Comparison of ENCODE assay signal across 25 mouse cellular contexts in genomic region chr5:125249187-125249586, GRCm38 (mm10).
DNase-seq lines count a peak whose midpoint lies in the region; ATAC-seq and TF ChIP-seq lines count a peak whose summit lies in the region.
"Had no signal": no experiment of that assay in that cellular context is flagged by ENCODE, and none has a peak within 500 bp of the region (broad histone marks: within the 10 kb centered on the region; RNA-seq: fewer than 3 reads in every experiment).

No protein-coding gene starts in this region.

- TF ChIP-seq EP300 in heart, postnatal 0 days (IDR thresholded peaks at IDR 0.05; ENCODE audit: low read depth), result no peak

- WGBS in heart, postnatal 0 days, result 37% methylated on average over 6 of the region's 6 CpGs
- WGBS in heart, embryonic 12.5 days, result 33% methylated on average over 6 of the region's 6 CpGs
- WGBS in kidney, postnatal 0 days, result 38% methylated on average over 6 of the region's 6 CpGs
- WGBS in neural tube, embryonic 12.5 days, result 46% methylated on average over 6 of the region's 6 CpGs
- WGBS in neural tube, embryonic 15.5 days, result 43% methylated on average over 6 of the region's 6 CpGs

- H3K9ac ChIP-seq in heart, postnatal 0 days (replicated peaks; ENCODE audit: low read depth, low read length), result no peak overlapping the region
- no peak overlapping the region for H3K9ac ChIP-seq in heart, embryonic 12.5 days
- no peak overlapping the region for H3K9ac ChIP-seq in kidney, postnatal 0 days (ENCODE audit: low read depth, low read length)
- H3K9ac ChIP-seq in neural tube, embryonic 12.5 days, result no peak overlapping the region
- H3K9ac ChIP-seq in neural tube, embryonic 15.5 days (replicated peaks), result no peak overlapping the region
- H3K9ac ChIP-seq: forebrain, embryonic 13.5 days; intestine, embryonic 15.5 days; lung, embryonic 14.5 days; stomach, embryonic 15.5 days had no signal

- H3K27ac ChIP-seq in heart, postnatal 0 days (ENCODE audit: low read depth), result no peak overlapping the region
- no peak overlapping the region for H3K27ac ChIP-seq in heart, embryonic 12.5 days (ENCODE audit: poor library complexity, severe bottlenecking)
- H3K27ac ChIP-seq in kidney, postnatal 0 days, result no peak overlapping the region
- 0 out of 2 replicates have a peak overlapping the region, but pooled peaks have one; percentile 3 for H3K27ac ChIP-seq in neural tube, embryonic 12.5 days
- no peak overlapping the region for H3K27ac ChIP-seq in neural tube, embryonic 15.5 days (replicated peaks)
- H3K27ac ChIP-seq: forebrain, embryonic 13.5 days; hindbrain, postnatal 0 days; intestine, embryonic 15.5 days; stomach, embryonic 15.5 days had no signal

- ATAC-seq in heart, postnatal 0 days (ENCODE audit: insufficient read depth, low read depth), result 0 out of 2 replicates have a peak, but pooled peaks have one; percentile 19
- ATAC-seq in heart, embryonic 12.5 days (ENCODE audit: insufficient number of reproducible peaks, low FRiP score), result no peak
- ATAC-seq in kidney, postnatal 0 days (replicated peaks; ENCODE audit: low FRiP score, low read depth), result no peak
- ATAC-seq in neural tube, embryonic 12.5 days (ENCODE audit: low FRiP score, low read depth), result no peak
- no peak for ATAC-seq in neural tube, embryonic 15.5 days (ENCODE audit: low FRiP score)
- ATAC-seq: CD4-positive, CD25-positive, alpha-beta regulatory T cell, adult 4 months; forebrain, embryonic 13.5 days; hindbrain, postnatal 0 days; intestine, embryonic 15.5 days had no signal

- 0 out of 2 replicates have a peak, but pooled peaks have one; percentile 14 for TF ChIP-seq CTCF in heart, postnatal 0 days (IDR thresholded peaks at IDR 0.05; ENCODE audit: low read depth)
- peak; percentile 26; the same call in 1 of the 2 replicates for TF ChIP-seq CTCF in kidney, postnatal 0 days (IDR thresholded peaks at IDR 0.05; ENCODE audit: low read depth)

- H3K9me3 ChIP-seq in heart, postnatal 0 days (replicated peaks; ENCODE audit: control insufficient read depth, low read length), result no peaks in the 10 kb centered on the region
- no peaks in the 10 kb centered on the region for H3K9me3 ChIP-seq in heart, embryonic 12.5 days (replicated peaks)
- H3K9me3 ChIP-seq in kidney, postnatal 0 days (replicated peaks; ENCODE audit: low read length), result no peaks in the 10 kb centered on the region
- no peaks in the 10 kb centered on the region for H3K9me3 ChIP-seq in neural tube, embryonic 12.5 days
- H3K9me3 ChIP-seq in neural tube, embryonic 15.5 days (replicated peaks), result no peaks in the 10 kb centered on the region
- H3K9me3 ChIP-seq: forebrain, embryonic 13.5 days; intestine, embryonic 15.5 days; stomach, embryonic 15.5 days had no signal

- no peaks in the 10 kb centered on the region for H3K36me3 ChIP-seq in heart, postnatal 0 days (replicated peaks; ENCODE audit: control insufficient read depth, insufficient read depth, low read length)
- H3K36me3 ChIP-seq in heart, embryonic 12.5 days, result no peaks in the 10 kb centered on the region
- H3K36me3 ChIP-seq in kidney, postnatal 0 days (ENCODE audit: insufficient read depth, low read length), result no peaks in the 10 kb centered on the region
- no peaks in the 10 kb centered on the region for H3K36me3 ChIP-seq in neural tube, embryonic 12.5 days
- H3K36me3 ChIP-seq in neural tube, embryonic 15.5 days, result no peaks in the 10 kb centered on the region
- H3K36me3 ChIP-seq: intestine, embryonic 15.5 days; stomach, embryonic 15.5 days had no signal

- H3K4me2 ChIP-seq in heart, postnatal 0 days (ENCODE audit: low read depth, low read length), result no peak overlapping the region
- H3K4me2 ChIP-seq in heart, embryonic 12.5 days, result no peak overlapping the region
- no peak overlapping the region for H3K4me2 ChIP-seq in kidney, postnatal 0 days (ENCODE audit: low read length)
- H3K4me2 ChIP-seq in neural tube, embryonic 12.5 days (replicated peaks), result no peak overlapping the region
- no peak overlapping the region for H3K4me2 ChIP-seq in neural tube, embryonic 15.5 days
- H3K4me2 ChIP-seq: forebrain, embryonic 13.5 days; intestine, embryonic 15.5 days; lung, embryonic 14.5 days; midbrain, embryonic 11.5 days; stomach, embryonic 15.5 days had no signal

- peaks cover 5% of the 10 kb centered on the region; the same call in 1 of the 2 replicates for H3K27me3 ChIP-seq in heart, postnatal 0 days (ENCODE audit: control insufficient read depth, insufficient read depth, low read length)
- H3K27me3 ChIP-seq in heart, embryonic 12.5 days (replicated peaks), result no peaks in the 10 kb centered on the region
- no peaks in the 10 kb centered on the region for H3K27me3 ChIP-seq in kidney, postnatal 0 days (ENCODE audit: insufficient read depth, low read length)
- H3K27me3 ChIP-seq in neural tube, embryonic 12.5 days (replicated peaks), result no peaks in the 10 kb centered on the region
- H3K27me3 ChIP-seq in neural tube, embryonic 15.5 days (replicated peaks), result no peaks in the 10 kb centered on the region
- H3K27me3 ChIP-seq: forebrain, embryonic 13.5 days; stomach, embryonic 15.5 days had no signal

- H3K4me1 ChIP-seq in heart, postnatal 0 days (ENCODE audit: control insufficient read depth, insufficient read depth), result peaks cover 13% of the 10 kb centered on the region; the same call in 1 of the 2 replicates
- H3K4me1 ChIP-seq in heart, embryonic 12.5 days (replicated peaks), result peaks cover 32% of the 10 kb centered on the region
- peaks cover 13% of the 10 kb centered on the region; the same call in 1 of the 2 replicates for H3K4me1 ChIP-seq in kidney, postnatal 0 days (replicated peaks; ENCODE audit: insufficient read depth, low read length)
- peaks cover 31% of the 10 kb centered on the region for H3K4me1 ChIP-seq in neural tube, embryonic 12.5 days
- peaks cover 33% of the 10 kb centered on the region for H3K4me1 ChIP-seq in neural tube, embryonic 15.5 days

- H3K4me3 ChIP-seq in heart, postnatal 0 days (ENCODE audit: low read depth, low read length), result no peak overlapping the region
- H3K4me3 ChIP-seq in heart, embryonic 12.5 days, result no peak overlapping the region
- H3K4me3 ChIP-seq in kidney, postnatal 0 days (replicated peaks; ENCODE audit: low read depth, low read length), result no peak overlapping the region
- H3K4me3 ChIP-seq in neural tube, embryonic 12.5 days, result no peak overlapping the region
- H3K4me3 ChIP-seq in neural tube, embryonic 15.5 days (replicated peaks), result no peak overlapping the region
- H3K4me3 ChIP-seq: forebrain, embryonic 13.5 days; intestine, embryonic 15.5 days; stomach, embryonic 15.5 days had no signal

- DNase-seq in heart, postnatal 0 days (ENCODE audit: low spot score), result peak; percentile 5
- no peak for DNase-seq in kidney, postnatal 0 days (ENCODE audit: low spot score)
- no peak for DNase-seq in kidney, adult 18-20 months
- DNase-seq in adrenal gland, adult 8-10 months, result no peak
- DNase-seq: adrenal gland, postnatal 36 days; cerebellum, adult 2 months; cerebellum, postnatal 14 days; gastrocnemius, postnatal 10 days; heart, postnatal 4 days; kidney, postnatal 10 days; layer of hippocampus, postnatal 36 days; left cerebral cortex, postnatal 4 days; lung, embryonic 14.5 days; lung, postnatal 14 days; retina, postnatal 1 day; right cerebral cortex, postnatal 14 days had no signal
